Mouse (Mus musculus): Measurements from ENCODE around the gene Ano1. TPM values are rescaled to one million over a fixed set of nuclear protein-coding genes. Genes with fewer than 3 reads are reported as not detected.

Ano1 gene
- 83.6 and 95.0 TPM in 2 replicates for polyA plus RNA-seq (2012; rRNA removed)

GRCm38 (mm10) chr7:144751833-144752232 is at the start of gene Ano1:
Ano1 (minus strand) TSS chr7:144751974.
- DNase-seq (ENCODE audit: low spot score): no peak

DNA sequence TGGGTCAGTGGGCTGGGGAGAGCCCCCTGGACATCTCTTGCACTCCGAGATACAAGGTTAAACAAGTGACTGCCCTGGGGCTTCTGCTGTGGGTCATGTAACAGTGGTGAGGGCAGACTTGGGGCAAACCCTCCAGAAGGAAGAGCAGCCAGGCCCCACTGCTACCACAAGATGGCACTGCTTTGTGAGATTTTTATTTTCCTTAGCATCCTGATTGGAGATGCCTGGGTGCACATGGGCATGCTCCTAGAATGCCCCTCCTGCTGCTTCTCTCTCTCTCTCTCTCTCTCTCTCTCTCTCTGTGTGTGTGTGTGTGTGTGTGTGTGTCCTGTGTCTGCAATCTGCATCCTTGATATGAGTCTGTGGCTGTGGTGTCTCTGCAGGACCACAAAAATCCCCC is 46.7 kb upstream of the Ano1 start:
- DNase-seq (ENCODE audit: low spot score): no peak

DNA sequence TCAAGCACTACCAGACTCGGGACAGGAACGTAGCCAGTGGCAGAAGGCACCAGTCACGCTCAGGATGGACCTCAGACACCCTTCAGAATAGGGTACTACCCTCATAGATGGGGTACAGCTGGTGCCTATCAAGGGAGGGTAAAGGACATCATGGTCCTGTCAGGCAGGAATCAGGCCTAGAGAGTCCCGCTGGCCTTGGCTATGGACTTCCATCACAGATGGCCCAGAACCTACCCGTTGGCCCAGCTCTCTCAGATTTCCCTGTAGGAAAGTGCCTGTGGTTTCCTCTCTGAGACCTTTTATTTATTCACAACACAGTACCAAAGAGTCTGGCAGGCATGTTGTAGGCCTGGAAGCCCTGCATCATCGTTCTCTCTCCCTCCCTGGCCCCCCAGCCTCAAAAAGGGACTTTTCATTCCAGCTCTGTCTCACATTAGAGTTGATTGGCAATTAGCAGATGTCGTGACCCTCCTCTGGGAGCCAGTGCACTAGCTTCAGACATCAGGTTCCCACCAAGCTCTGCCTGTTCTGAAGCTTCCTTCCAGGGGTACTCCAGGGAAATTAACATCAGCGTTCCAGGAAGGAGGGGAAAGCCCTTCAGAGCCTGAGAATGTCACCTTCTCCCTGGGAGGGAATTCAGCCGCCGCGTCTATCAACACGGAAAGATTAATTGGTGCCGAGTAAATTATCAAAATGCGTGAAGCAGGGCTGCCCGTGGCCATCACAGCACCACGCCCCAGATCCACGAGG is 45.4 kb upstream of the Ano1 start:
- no peak for DNase-seq (ENCODE audit: low spot score)

GRCm38 (mm10) chr7:144795976-144796474 is 44.3 kb upstream of the Ano1 start:
- no peak for DNase-seq (ENCODE audit: low spot score)

DNA sequence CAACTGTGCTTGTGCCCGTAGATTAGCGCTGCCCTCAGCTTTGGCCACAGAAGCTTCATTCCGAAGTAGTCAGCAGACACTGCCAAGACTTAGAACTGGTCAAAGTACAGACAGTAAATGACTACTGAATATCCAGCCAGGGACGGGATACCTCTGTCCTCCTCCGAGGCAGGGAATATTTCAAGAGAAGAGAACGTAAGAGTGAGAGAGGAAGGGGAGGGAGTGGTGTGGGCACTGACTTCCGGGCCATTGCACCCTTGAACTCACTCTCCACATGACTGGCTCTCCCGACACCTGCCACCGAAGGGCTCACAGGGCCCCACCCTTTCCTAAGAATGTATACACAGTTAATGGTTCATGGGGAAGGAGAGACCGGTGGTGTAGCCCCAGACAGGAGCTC is 41.5 kb upstream of the Ano1 start:
- no peak for DNase-seq (ENCODE audit: low spot score)

DNA sequence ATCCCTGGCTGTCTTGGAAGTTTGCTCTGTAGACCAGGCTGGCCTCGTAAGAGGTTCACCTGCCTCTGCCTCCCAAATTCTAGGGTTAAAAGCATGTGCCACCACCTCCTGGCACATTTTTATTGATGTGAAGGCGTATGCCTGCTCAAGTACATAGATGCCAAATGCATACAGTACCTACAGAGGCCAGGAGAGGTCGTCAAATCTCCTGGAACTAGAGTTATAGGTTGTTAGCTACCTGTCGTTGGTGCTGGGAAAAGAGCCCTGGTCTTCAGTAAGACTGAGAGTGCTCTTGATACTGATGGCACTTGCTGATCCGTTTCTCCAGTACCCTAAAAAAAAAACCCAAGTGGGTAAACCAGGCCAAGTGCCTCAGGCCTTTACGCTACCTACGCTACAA is 39.7 kb upstream of the Ano1 start:
- DNase-seq (ENCODE audit: low spot score): no peak

DNA sequence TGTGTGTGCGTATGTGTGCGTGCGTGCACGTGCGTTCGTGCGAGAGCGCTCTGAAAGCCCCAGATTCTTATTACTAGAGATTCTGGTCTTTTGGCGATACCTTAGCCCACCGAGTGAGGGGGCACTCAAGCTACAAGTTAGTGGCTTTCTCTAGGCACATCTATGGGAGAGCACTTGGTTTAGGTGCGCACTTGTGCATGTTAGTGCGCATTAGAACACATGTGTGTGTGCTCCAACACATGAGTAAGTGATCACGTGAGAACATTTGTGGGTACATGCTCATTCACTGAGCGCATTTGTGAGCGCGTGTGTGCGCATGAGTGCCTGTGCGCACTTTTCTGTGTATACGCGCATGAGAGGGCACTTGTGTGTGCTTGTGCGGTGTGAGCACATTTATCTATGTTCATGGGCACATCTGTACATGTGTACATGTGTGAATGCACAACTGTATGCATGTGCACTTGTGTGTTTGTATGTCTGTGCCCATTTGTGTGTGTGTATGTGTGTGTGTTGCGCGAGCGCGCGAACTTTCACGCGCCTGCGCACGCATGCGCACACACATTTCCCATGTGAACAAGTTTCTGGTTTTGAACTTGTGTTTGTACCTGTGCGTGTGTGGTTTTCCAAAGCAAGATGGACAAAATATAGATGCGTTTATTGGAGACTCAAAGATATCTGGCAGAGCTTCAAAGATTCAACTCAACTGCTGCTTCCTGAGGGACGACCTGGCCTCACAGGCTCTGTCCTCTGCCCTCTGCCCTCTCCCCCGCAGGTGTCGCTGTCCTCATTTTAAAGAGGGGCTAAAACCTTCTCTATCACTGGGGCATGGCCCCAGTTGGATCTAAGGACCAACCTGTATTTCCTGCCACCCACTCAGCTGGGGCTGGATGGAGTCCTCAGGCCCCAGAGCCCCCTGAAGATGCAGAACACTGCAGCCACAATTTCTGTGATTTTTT is 38.1 kb upstream of the Ano1 start:
- no peak for DNase-seq (ENCODE audit: low spot score)

- DNase-seq (ENCODE audit: low spot score): no peak
Measured at GRCm38 (mm10) chr7:144788631-144789030, 36.9 kb upstream of the Ano1 start.

DNA sequence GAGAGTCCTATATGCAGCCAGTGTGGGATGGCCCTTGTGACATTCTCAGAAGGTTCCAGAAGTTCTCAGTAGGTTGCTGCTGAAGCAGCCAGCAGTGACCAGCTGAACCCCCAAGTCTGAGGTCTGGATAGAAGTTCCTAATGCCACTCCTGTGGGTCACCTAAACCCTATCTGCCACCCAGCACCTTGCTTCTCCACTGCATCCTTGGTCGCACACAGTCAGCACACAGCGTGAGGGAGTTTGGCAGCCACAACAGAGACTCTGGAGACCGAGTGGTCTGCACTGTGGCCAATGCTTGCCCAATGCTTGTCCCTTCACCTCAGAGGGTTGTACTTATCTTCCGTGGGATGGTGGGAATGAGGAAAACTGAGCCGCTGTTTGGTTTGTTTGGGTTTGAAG is 35.7 kb upstream of the Ano1 start:
- no peak for DNase-seq (ENCODE audit: low spot score)

GRCm38 (mm10) chr7:144786571-144786970 is 34.8 kb upstream of the Ano1 start:
- DNase-seq (ENCODE audit: low spot score): no peak

DNA sequence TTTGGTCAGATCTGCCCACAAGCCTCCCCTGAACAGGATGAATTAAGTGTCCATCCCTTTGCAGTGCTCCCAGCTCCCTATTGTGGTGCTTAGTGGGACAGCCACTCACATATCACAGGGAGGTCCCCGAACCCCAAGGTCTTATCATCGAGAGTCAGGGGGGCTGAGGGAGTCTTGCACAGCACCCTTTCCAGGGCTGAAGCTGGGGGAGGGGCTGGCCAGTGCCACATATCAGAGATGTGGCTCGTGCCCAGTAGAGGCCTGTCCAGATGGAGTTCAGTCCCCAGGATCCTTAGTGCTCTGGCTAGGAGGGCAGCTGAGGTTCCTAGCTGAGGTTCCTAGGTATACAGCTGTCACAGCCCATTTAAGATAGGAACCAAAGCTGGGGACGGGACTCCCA is 32.4 kb upstream of the Ano1 start:
- DNase-seq (ENCODE audit: low spot score): no peak

DNA sequence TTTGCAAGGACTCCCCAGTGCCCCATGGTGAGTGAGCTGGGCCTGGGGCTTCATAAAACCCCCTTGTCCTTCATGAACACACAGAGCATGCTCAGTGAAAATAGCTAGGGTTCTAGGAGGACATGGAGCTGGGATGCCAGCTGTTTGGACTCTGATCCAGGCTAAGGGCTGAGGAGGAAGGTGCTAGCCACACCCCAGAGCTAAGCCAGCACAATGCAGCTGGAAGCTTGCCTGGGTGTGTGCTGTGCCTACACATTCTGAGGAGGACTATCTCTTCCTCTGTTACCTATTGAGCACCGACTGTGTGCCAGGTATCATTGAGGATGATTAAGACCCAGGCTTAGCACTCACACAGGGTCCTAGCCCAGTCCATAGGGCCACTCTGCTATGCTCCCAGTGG is 30.6 kb upstream of the Ano1 start:
- no peak for DNase-seq (ENCODE audit: low spot score)

DNA sequence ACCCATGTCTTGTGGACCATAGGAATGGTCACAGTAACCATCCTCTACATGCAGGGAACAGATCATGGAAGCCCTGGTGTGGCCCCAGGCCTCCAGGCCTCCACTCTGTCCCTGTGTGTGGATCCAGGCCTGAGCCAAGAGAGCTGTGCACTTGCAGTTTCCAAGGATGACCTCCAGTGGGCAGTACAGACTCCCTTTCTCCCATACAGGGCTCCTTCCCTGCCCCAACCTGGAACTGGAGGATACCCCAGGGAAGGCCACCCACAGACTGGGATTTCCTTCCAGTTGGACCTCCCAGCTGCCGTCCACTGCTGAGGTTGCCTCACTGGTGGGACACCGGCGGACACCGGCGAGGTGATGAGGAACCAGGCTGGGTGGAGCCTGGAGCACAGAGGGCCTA is 29.6 kb upstream of the Ano1 start:
- no peak for DNase-seq (ENCODE audit: low spot score)

DNA sequence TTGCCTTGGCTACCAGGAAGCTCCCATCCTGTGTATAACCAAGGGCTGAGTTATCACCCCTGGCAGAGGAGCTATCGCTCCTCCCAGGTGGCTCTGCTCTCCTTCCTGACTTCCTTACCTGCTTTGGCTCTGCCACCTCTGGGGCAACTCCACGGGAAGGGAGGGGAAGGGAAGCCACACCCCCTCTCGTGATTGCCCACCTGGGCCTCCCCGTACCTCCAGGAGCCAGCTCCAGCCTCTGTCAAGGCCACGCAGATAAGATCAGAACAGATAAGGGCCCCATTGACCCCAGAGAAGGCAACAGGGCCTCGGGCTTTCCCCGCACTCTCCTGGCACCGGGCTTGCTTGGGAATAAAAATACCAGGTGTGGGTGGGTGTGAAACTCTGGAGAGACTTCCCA is 28.4 kb upstream of the Ano1 start:
- no peak for DNase-seq (ENCODE audit: low spot score)

DNA sequence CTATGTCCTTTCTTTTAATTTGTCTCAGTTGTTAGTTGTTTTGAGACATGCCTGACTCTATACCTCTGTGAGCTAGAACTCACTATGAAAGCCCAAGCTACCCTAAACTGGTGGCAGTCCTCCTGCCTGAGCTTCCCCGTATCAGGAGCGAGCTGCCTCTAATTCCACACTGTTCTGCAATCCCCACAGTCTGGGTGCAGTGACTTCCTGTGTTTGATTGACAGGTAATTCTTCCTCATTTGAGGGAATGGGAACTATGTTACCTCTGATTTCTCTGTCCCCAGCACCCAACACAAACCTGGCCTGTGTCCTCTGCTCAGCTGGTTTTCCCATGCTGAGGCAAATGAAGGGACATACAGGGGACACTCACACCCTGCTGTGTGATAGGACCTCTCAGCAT is 27.9 kb upstream of the Ano1 start:
- DNase-seq (ENCODE audit: low spot score): no peak

- DNase-seq (ENCODE audit: low spot score): no peak
Measured at GRCm38 (mm10) chr7:144777805-144778204, 26.0 kb upstream of the Ano1 start.

GRCm38 (mm10) chr7:144775804-144776447 is 24.2 kb upstream of the Ano1 start:
- DNase-seq (ENCODE audit: low spot score): peak; percentile 89

GRCm38 (mm10) chr7:144775214-144775613 is 23.4 kb upstream of the Ano1 start:
- DNase-seq (ENCODE audit: low spot score): no peak

GRCm38 (mm10) chr7:144774283-144774682 is 22.5 kb upstream of the Ano1 start:
- no peak for DNase-seq (ENCODE audit: low spot score)

GRCm38 (mm10) chr7:144770116-144770515 is 18.3 kb upstream of the Ano1 start:
- DNase-seq (ENCODE audit: low spot score): no peak

GRCm38 (mm10) chr7:144769434-144770080 is 17.8 kb upstream of the Ano1 start:
- no peak for DNase-seq (ENCODE audit: low spot score)

GRCm38 (mm10) chr7:144768845-144769244 is 17.1 kb upstream of the Ano1 start:
- DNase-seq (ENCODE audit: low spot score): no peak

All from urinary bladder, adult 2 months (tissue).